Mouse (Mus musculus): ENCODE data around the gene Terf2.

DNA sequence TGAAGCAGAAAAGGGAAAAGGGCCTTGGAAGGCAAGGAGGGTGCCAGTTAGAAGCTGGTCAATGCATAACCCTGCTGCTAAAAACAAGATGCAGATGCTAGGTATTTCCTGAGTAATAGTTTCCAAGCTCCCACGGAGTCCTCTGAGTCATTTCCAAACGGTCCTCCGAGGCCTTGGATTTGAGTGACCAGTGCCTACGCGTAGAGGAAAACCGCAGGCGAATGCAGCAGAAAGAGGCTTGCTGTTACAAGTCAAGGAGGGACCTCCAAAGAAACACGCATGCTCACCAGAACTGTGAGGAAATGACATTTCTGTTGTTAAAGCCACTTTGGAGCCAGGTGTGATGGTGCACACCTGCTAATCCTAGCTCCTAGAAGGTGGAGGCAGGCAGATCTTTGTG is 72.9 kb downstream of the Terf2 start:
- TF ChIP-seq GATA1 (IDR thresholded peaks at IDR 0.05; ENCODE audit: borderline replicate concordance, low read length) (no peak), FLI1 (IDR thresholded peaks at IDR 0.05; ENCODE audit: low read length) (no peak)
